Mouse (Mus musculus) bone marrow macrophage, adult 2 months (primary cell): ENCODE results near the gene Ggt7. TPM values are rescaled to one million over a fixed set of nuclear protein-coding genes. Genes with fewer than 3 reads are reported as not detected.
"Not testable (repeated sequence)": the region's sequence is repeated elsewhere in the genome, so short reads cannot be mapped to it uniquely, and the experiment has no call there.

Experiments used
- H3K27ac ChIP-seq: 2 replicates; pipeline ENCODE4 v1.5.1; 2012; ENCODE audit warnings: low read depth, low read length; ENCODE audit not compliant: insufficient read depth
- H3K4me1 ChIP-seq: 2 replicates; pipeline ENCODE4 v1.6.1; 2012; ENCODE audit warnings: low read length; ENCODE audit not compliant: control insufficient read depth, insufficient read depth
- H3K4me3 ChIP-seq: 2 replicates; pipeline ENCODE4 v1.5.1; 2012; ENCODE audit warnings: mild to moderate bottlenecking, low read length, moderate library complexity; ENCODE audit not compliant: insufficient read depth
- CTCF ChIP-seq: IDR thresholded peaks from 2 replicates; pipeline ENCODE4 v1.5.1; 2012; ENCODE audit warnings: low read depth, mild to moderate bottlenecking, low read length, moderate library complexity
- POLR2A ChIP-seq: IDR thresholded peaks from 2 replicates; pipeline ENCODE4 v1.6.1; 2012; ENCODE audit warnings: mild to moderate bottlenecking, low read depth, low read length, borderline replicate concordance
- polyA plus RNA-seq: library from polyadenylated mRNA; stranded (reverse); fragments of >200 nt; gene quantifications from 2 replicates; pipeline ENCODE4 v1.2.4, GENCODE M21; 2012; ENCODE audit not compliant: missing spikeins, insufficient read depth, insufficient read length

Ggt7 gene
- polyA plus RNA-seq, 1 experiment: not detected

DNA sequence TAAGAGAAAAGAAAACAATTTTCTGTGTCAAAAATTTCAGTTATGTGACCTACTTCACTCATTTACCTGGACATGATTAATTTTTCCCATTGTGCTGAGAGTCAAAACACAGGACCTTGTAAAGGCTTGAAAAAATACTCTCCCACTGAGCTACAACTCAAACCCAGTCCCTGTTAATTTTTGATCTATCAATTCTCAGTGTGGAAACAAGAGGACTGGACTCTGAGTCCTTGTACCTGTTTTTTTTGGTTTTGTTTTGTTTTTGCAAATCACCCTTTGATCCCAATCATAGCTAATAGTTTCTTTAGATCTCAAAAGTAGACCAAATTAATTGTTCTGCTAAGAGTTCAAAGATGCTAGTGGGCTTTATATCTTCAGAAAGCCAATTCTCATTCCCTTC is 21.7 kb upstream of the Ggt7 start:
- Histone ChIP-seq H3K4me1 (peaks cover 8% of the 10 kb centered on the region), H3K4me3 (no peak overlapping the region), H3K27ac (peak overlapping the region; percentile 10; the same call in 1 of the 2 replicates)
- TF ChIP-seq CTCF (no peak), POLR2A (no peak)

DNA sequence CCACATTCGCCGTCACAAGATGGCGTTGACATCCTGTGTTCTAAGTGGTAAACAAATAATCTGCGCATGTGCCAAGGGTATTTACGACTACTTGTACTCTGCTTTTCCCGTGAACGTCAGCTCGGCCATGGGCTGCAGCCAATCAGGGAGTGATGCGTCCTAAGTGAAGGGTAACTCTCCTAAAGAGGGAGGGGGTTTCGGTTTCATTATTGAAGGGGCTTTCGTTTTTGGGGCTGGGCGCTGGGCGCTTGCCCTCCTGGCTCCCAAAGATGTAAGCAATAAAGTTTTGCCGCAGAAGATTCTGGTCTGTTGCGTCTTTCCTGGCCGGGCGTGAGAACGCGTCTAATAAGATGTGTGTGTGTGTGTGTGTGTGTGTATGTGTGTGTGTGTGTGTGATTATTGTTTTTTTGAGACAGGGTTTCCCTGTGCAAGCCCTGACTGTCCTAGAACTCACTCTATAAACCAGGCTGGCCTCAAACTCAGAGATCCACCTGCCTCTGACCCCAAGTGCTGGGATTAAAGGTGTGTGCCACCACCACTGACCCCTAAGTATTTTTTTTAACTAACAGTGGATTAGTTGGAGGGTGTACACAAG is 20.5 kb upstream of the Ggt7 start:
- H3K27ac ChIP-seq, H3K4me1 ChIP-seq, H3K4me3 ChIP-seq: not testable (repeated sequence)

DNA sequence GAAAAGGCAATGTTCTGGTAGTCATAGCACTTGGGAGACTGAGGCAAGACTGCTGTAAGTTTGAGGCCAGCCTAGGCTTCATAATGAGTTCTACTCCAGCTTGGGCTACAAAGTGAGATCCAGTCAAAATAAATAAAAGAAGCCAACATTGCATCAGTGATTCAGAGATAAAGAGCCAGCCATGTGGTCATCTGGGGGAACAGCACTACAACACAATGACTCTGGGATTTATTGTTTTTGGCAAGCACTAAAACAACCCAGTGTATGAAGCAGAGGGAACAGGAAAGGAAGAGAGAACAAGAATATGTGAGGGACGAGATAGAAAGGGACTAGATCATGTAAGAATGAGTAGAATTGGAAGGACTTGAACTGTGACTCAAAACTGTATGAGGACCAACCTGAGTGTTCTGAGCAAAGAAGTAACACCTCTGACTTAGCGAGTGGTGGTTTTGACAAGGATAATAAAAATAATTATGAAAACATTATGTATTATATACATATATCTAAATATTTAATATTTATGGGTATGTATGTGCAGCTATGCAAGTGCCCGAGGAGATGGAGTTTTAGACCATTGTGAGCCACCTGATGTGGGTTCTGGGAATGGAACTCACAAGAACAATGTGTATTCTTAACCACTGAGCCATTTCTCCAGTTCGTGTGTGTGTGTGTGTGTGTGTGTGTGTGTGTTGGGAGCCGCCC is 19.9 kb upstream of the Ggt7 start:
- Histone ChIP-seq H3K4me3 (no peak overlapping the region), H3K27ac (no peak overlapping the region), H3K4me1 (peaks cover 10% of the 10 kb centered on the region)
- TF ChIP-seq CTCF (no peak), POLR2A (no peak)

DNA sequence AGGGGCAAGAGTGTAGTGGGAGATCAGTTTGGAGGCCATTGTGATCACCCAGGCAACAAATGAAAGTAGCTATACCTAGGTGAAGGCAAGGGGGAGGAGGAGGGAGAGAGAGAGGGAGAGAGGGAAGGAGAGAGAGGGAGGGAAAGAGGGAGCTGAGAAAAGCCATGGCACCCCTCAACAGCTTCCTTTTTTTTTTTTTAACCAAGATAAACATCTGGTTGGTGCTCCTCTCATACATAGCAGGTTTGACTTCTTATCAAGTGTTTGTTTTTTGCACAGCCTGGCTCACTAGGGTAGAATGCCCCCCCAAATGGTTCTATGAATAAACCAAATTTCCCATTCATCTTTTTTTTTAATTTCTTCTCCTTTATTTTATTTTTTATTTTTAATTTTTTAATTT is 18.3 kb upstream of the Ggt7 start:
- TF ChIP-seq POLR2A (no peak), CTCF (no peak)

DNA sequence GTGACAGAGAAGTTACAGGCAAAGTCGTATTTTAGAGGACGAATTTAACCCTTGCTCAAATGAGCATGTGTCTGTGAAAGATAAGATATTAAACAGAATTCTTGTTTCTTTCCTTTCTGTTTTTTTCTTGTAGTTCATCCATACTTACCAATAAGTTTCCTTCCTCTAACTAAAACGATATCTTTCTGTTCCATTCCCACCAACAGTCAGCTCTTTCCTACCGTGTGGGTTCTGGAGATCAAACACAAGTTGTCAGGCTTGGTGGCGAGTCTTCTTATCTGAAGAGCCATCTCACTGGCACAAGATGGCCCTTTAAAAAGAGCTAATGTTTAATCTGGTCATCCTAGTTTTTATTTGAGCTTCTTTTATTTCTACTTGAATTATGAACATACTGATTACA is 9.3 kb upstream of the Ggt7 start:
- Histone ChIP-seq H3K4me3 (no peak overlapping the region), H3K4me1 (peaks cover 11% of the 10 kb centered on the region), H3K27ac (no peak overlapping the region)
- no peak for TF ChIP-seq POLR2A
- TF ChIP-seq CTCF: no peak

More for the DNA sequence above, 18.3 kb upstream of the Ggt7 start:
- no peak overlapping the region for H3K27ac ChIP-seq
- H3K4me3 ChIP-seq: no peak overlapping the region
- H3K4me1 ChIP-seq: peaks cover 9% of the 10 kb centered on the region

DNA sequence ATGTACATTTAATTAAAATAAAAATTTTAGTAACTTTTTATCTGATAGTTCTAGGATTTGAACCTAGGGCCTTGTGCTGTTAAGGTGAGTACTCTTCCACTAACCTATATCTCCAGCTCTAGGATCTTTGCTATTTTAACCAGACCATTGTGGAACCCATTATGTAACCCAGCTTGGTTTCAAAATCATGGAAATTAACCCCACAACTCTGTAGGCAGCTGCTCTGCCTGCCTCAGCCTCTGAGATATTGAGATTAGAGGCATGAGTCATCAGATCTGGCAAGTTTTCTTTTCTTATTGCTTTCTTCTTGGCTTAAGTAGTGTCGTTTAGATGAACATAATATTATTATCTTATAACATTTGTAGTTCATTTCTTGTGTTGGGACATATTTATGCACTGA is 6.3 kb upstream of the Ggt7 start:
- TF ChIP-seq CTCF (no peak), POLR2A (no peak)
- no peak overlapping the region for H3K27ac ChIP-seq
- H3K4me1 ChIP-seq: peaks cover 11% of the 10 kb centered on the region
- no peak overlapping the region for H3K4me3 ChIP-seq

DNA sequence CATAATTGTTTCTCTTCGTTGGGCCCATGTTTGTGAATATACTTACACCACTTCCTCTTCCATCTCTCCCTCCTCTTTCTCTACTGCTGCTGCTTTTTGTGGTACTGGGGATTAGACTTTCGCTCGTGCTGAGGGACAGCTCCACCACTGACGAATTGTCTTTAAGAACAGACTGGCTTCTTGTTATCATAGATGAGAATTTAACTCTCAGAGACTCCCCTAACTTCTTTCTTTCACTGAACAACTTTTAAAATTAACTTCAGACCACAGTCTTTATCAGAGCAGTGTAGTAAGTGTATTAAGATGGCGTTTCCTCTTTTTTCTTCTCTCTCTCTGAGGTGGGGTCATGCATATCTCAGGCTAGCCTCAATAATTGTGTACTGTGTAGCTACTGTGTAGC is 5.7 kb upstream of the Ggt7 start:
- H3K4me1 ChIP-seq: peaks cover 14% of the 10 kb centered on the region
- no peak for TF ChIP-seq CTCF
- no peak for TF ChIP-seq POLR2A
- no peak overlapping the region for H3K4me3 ChIP-seq
- no peak overlapping the region for H3K27ac ChIP-seq

DNA sequence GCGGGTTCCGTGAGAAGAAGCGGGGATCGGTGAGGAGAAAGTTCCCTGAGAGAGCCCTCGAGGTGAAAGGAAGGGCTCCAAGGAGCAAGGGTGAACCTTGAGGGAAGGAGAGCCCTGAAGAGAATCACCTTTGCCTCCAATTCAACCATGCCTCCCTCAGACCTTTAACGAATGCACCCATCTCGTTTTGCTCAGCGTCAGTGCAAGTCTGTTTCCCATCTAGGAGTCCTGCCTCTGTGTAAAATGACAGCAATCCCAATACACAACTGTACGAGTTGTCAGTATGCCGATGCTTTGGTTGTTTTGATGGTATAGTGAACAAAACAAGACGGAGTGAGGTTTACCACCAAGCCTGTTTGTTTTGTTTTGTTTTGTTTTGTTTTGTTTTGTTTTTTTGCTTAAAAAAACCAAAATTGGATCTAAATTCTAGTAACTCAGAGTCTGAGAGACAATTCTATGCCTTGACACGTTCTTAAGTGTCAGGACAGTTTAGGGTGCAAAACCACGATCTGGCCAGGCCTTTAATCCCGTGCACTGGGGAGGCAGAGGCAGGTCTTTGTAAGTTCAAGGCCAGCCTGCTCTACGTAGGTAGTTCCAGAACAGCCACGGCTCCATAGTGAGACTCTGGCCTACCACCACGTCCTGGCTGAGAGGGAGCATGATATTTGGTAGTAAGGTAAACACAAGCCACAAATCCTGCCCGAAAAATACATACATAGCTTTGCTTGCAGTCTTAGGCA is 664 bp upstream of the Ggt7 start:
- peak; percentile 3 for TF ChIP-seq CTCF
- TF ChIP-seq POLR2A: no peak

DNA sequence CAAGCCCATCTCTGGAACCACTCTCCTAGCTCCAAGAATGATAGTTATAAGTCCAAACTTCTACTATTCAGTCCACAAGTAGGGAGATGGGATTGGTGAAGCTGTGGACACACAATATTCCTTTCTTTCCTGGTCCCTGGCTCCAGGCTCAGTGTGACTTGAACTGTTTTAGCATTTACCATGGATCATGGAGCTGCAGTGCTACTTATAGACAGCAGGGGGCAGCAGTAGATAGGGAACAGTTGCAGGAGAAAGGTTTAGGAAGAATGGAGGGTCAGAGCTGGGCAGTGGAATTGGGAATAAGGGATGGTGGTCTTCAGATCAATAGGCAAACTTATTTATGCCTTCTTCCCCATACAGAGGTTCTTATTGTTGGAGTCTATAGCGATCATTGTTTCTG is 2.1 kb downstream of the Ggt7 start:
- TF ChIP-seq CTCF: no peak
- no peak for TF ChIP-seq POLR2A
- Histone ChIP-seq H3K4me1 (peaks cover 13% of the 10 kb centered on the region), H3K4me3 (no peak overlapping the region), H3K27ac (no peak overlapping the region)

More for the DNA sequence above, 664 bp upstream of the Ggt7 start:
- Histone ChIP-seq H3K4me1 (peaks cover 17% of the 10 kb centered on the region), H3K27ac (no peak overlapping the region), H3K4me3 (peak overlapping the region; percentile 84)

DNA sequence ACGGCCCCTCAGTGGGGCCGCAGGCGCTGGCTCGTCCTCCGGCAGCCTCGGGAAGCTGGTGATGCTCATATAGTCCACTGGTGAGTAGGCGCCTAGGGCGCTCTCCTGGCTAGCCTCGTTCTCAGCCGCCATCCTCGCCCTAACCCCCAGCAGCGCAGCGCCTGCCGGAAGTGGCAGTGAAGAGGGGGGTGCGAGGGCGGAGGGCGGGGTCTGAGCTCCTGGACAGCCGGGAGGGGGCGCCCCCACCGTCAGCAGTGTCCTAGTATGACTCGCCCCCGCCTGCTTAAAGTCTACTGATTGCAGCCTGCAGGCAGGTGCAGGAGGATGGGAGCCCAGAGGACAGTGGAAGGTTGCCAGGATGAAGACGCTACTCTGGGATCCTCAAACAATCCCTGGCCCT is 3.4 kb downstream of the Ggt7 start:
- TF ChIP-seq CTCF: no peak
- TF ChIP-seq POLR2A: no peak
- Histone ChIP-seq H3K27ac (no peak overlapping the region), H3K4me1 (peaks cover 13% of the 10 kb centered on the region), H3K4me3 (0 out of 2 replicates have a peak overlapping the region, but pooled peaks have one; percentile 3)

DNA sequence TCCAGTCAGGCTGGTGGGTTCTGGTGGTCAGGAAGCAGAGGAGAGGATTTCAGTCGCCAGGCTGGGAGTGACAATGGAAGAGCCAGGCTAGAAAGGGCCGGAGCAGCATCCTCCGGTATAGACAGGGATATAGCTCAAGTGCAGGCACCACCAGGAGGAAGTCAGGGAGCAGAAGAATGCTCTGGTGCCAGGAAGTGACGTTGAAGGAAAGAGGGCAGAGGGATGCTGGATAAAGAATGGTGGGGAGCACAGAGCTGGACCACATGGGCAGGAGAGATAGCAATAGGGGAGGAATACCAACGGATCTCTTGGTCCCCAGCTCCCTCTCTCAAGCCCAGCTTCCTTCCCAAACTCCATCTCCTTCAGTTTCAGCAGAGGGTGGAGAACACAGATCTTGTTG is 4.5 kb downstream of the Ggt7 start:
- peaks cover 8% of the 10 kb centered on the region for H3K4me1 ChIP-seq
- H3K4me3 ChIP-seq: no peak overlapping the region
- H3K27ac ChIP-seq: no peak overlapping the region
- TF ChIP-seq CTCF (no peak), POLR2A (no peak)
